Comparison of ENCODE assay signal across 9 mouse cellular contexts in the genomic region with DNA sequence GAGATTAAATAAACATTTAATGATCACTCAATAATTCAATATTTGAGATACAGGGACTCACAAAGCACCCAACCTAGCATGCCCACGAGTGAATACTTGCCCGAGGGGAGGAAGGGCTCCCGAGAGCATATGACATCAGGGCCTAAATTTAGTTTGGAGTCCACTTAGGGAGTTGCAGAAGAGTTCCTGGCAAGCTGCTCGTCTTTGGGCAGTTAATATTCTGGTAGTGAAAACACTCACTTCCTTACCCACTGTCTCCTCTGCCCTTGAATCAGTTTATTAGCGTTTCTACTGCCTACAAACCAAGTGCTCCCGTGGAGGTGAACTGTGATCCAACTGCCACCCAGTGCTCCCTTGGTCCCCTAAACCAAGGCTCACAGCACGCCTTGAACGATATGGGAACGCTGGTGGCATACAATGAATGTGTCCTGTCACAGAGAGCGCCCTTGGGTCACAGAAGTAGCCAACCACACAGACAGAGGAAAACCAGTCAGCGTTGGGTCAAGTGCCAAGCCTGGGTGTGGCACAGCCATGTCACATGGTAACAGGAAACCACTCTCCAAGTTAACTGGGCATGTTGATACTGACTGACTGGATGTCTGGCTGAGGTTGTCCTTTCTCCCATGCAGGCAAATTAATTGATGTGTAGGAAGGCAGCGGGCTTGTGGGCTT. TPM values are rescaled to one million over a fixed set of nuclear protein-coding genes. Genes with fewer than 3 reads are reported as not detected.
A peak's percentile ranks its signal among the peaks of the same experiment; 100 is the strongest.
DNase-seq lines count a peak whose midpoint lies in the region; ATAC-seq and TF ChIP-seq lines count a peak whose summit lies in the region.
"Had no signal": no experiment of that assay in that cellular context is flagged by ENCODE, and none has a peak within 500 bp of the region (broad histone marks: within the 10 kb centered on the region; RNA-seq: fewer than 3 reads in every experiment).

No protein-coding gene starts in this region.

- WGBS in hindbrain, postnatal 0 days = 74% methylated on average over 12 of the region's 12 CpGs
- 87% methylated on average over 12 of the region's 12 CpGs for WGBS in hindbrain, embryonic 10.5 days
- WGBS in heart, embryonic 13.5 days = 45% methylated on average over 12 of the region's 12 CpGs
- WGBS in thymus, adult 2 months = 50% methylated on average over 12 of the region's 12 CpGs

- no peak overlapping the region for H3K4me2 ChIP-seq in hindbrain, postnatal 0 days (ENCODE audit: low read depth, low read length)
- H3K4me2 ChIP-seq in heart, embryonic 13.5 days = peak overlapping the region; percentile 27; the same call in 1 of the 2 replicates
- H3K4me2 ChIP-seq: limb, embryonic 12.5 days had no signal

- 0 out of 2 replicates have a peak overlapping the region, but pooled peaks have one; percentile 3 for H3K27ac ChIP-seq in hindbrain, postnatal 0 days
- no peak overlapping the region; the same call in 1 of the 2 replicates for H3K27ac ChIP-seq in hindbrain, embryonic 10.5 days
- H3K27ac ChIP-seq in heart, embryonic 13.5 days (replicated peaks) = peak overlapping the region; percentile 90
- no peak overlapping the region for H3K27ac ChIP-seq in thymus, adult 2 months (ENCODE audit: control insufficient read depth, insufficient read depth, low read length)
- H3K27ac ChIP-seq: limb, embryonic 12.5 days had no signal

- no peak for TF ChIP-seq POLR2A in thymus, adult 2 months (IDR thresholded peaks at IDR 0.05; ENCODE audit: control insufficient read depth, extremely low read depth, insufficient read depth, low read length, poor library complexity)

- peak; percentile 30 for DNase-seq in hindbrain, postnatal 0 days (ENCODE audit: low spot score)
- no peak for DNase-seq in hindbrain, embryonic 10.5 days (ENCODE audit: low spot score)
- peak; percentile 78 for DNase-seq in adrenal gland, postnatal 10 days
- peak; percentile 92 for DNase-seq in lung, postnatal 10 days
- DNase-seq in thymus, adult 2 months = no peak
- no peak for DNase-seq in left cerebral cortex, postnatal 25 days (ENCODE audit: low spot score in 2 of 2)
- DNase-seq in right cerebral cortex, adult 18-20 months = no peak

- H3K4me3 ChIP-seq in hindbrain, postnatal 0 days (ENCODE audit: low read length) = no peak overlapping the region
- no peak overlapping the region for H3K4me3 ChIP-seq in hindbrain, embryonic 10.5 days
- H3K4me3 ChIP-seq in heart, embryonic 13.5 days = no peak overlapping the region
- no peak overlapping the region for H3K4me3 ChIP-seq in thymus, adult 2 months (ENCODE audit: control insufficient read depth, insufficient read depth, low read length)
- H3K4me3 ChIP-seq: limb, embryonic 12.5 days had no signal

- H3K27me3 ChIP-seq in hindbrain, postnatal 0 days (ENCODE audit: insufficient read depth, low read length) = no peaks in the 10 kb centered on the region
- H3K27me3 ChIP-seq in hindbrain, embryonic 10.5 days (ENCODE audit: insufficient read depth, poor library complexity, severe bottlenecking) = no peaks in the 10 kb centered on the region
- no peaks in the 10 kb centered on the region for H3K27me3 ChIP-seq in heart, embryonic 13.5 days (replicated peaks)
- no peaks in the 10 kb centered on the region for H3K27me3 ChIP-seq in thymus, adult 2 months (ENCODE audit: control insufficient read depth, insufficient read depth, low read length)
- H3K27me3 ChIP-seq: limb, embryonic 12.5 days had no signal

- TF ChIP-seq CTCF in hindbrain, postnatal 0 days (IDR thresholded peaks at IDR 0.05; ENCODE audit: low read depth) = no peak
- no peak for TF ChIP-seq CTCF in thymus, adult 2 months (IDR thresholded peaks at IDR 0.05; ENCODE audit: borderline replicate concordance, control insufficient read depth, extremely low read depth, insufficient read depth, low read length, poor library complexity)

- no peaks in the 10 kb centered on the region for H3K9me3 ChIP-seq in hindbrain, postnatal 0 days (ENCODE audit: low read length)
- no peaks in the 10 kb centered on the region for H3K9me3 ChIP-seq in hindbrain, embryonic 10.5 days
- no peaks in the 10 kb centered on the region for H3K9me3 ChIP-seq in heart, embryonic 13.5 days
- H3K9me3 ChIP-seq: limb, embryonic 12.5 days had no signal

- peak; percentile 38; the same call in 1 of the 2 replicates for ATAC-seq in hindbrain, postnatal 0 days
- ATAC-seq in heart, embryonic 13.5 days (ENCODE audit: extremely low read depth, insufficient number of reproducible peaks, low FRiP score, low TSS enrichment) = no peak

- no peaks in the 10 kb centered on the region; the same call in 1 of the 2 replicates for H3K36me3 ChIP-seq in hindbrain, postnatal 0 days (ENCODE audit: insufficient read depth, low read length)
- no peaks in the 10 kb centered on the region for H3K36me3 ChIP-seq in hindbrain, embryonic 10.5 days
- H3K36me3 ChIP-seq in heart, embryonic 13.5 days = peaks cover 5% of the 10 kb centered on the region
- no peaks in the 10 kb centered on the region for H3K36me3 ChIP-seq in thymus, adult 2 months (ENCODE audit: control insufficient read depth, insufficient read depth, low read length)

- peaks cover 3% of the 10 kb centered on the region; the same call in 1 of the 2 replicates for H3K4me1 ChIP-seq in hindbrain, postnatal 0 days (ENCODE audit: insufficient read depth, low read length)
- H3K4me1 ChIP-seq in hindbrain, embryonic 10.5 days (replicated peaks) = peaks cover 26% of the 10 kb centered on the region
- H3K4me1 ChIP-seq in heart, embryonic 13.5 days = peaks cover 51% of the 10 kb centered on the region
- peaks cover 14% of the 10 kb centered on the region for H3K4me1 ChIP-seq in thymus, adult 2 months (replicated peaks; ENCODE audit: control insufficient read depth, insufficient read depth, low read length)

- intact Hi-C loops in left cerebral cortex, postnatal 25 days (cut with DNase I) = no loop called here

- no peak overlapping the region for H3K9ac ChIP-seq in hindbrain, postnatal 0 days (replicated peaks; ENCODE audit: low read length)
- H3K9ac ChIP-seq in heart, embryonic 13.5 days = peak overlapping the region; percentile 61; the same call in 1 of the 2 replicates
- H3K9ac ChIP-seq: limb, embryonic 12.5 days had no signal

RNA-seq across cellular contexts. Expression of gene S100b, which starts 4.2 kb away (rescaled TPM):
- total RNA-seq in hindbrain, postnatal 0 days (2014; rRNA removed) = 13.0 and 22.3 TPM in 2 replicates
- 25.2 and 26.7 TPM in 2 replicates for polyA plus RNA-seq in hindbrain, postnatal 0 days (2015; fragmentation: Nextera tagmentation; extraction: Ambion mirVana)
- not detected in 2 replicates for polyA plus RNA-seq in hindbrain, embryonic 10.5 days (2016; fragmentation: Nextera tagmentation; extraction: Ambion mirVana)
- total RNA-seq in adrenal gland, postnatal 10 days (2021) = 10 to 100 TPM; 60.2 to 68.3 TPM
- 0.16 and 0.42 TPM in 2 replicates for polyA plus RNA-seq in heart, embryonic 13.5 days (2015; fragmentation: Nextera tagmentation; extraction: Ambion mirVana)
- polyA plus RNA-seq in thymus, adult 2 months (2012; rRNA removed) = 0.66 and 1.2 TPM in 2 replicates
- 100 to 1,000 TPM; 135 to 140 TPM for total RNA-seq in left cerebral cortex, postnatal 25 days (2021)

RNA-seq across cellular contexts. Expression of gene Prmt2, which starts 20.2 kb away (rescaled TPM):
- 148 and 174 TPM in 2 replicates for total RNA-seq in hindbrain, postnatal 0 days (2014; rRNA removed)
- polyA plus RNA-seq in hindbrain, postnatal 0 days (2015; fragmentation: Nextera tagmentation; extraction: Ambion mirVana) = 245 and 250 TPM in 2 replicates
- 80.1 and 97.5 TPM in 2 replicates for polyA plus RNA-seq in hindbrain, embryonic 10.5 days (2016; fragmentation: Nextera tagmentation; extraction: Ambion mirVana)
- total RNA-seq in adrenal gland, postnatal 10 days (2021) = 10 to 100 TPM; 17.5 to 18.5 TPM
- polyA plus RNA-seq in heart, embryonic 13.5 days (2015; fragmentation: Nextera tagmentation; extraction: Ambion mirVana) = 50.9 and 57.4 TPM in 2 replicates
- polyA plus RNA-seq in thymus, adult 2 months (2012; rRNA removed) = 18.6 and 25.0 TPM in 2 replicates
- total RNA-seq in left cerebral cortex, postnatal 25 days (2021) = 10 to 100 TPM; 54.8 to 61.6 TPM

Comparison
In these comparisons a context has a peak if more than half of its experiments do, and no peak if none do; other contexts are left out.
1. DNase-seq: peak in hindbrain, postnatal 0 days (single experiment), adrenal gland, postnatal 10 days (single experiment) and lung, postnatal 10 days (single experiment); none in hindbrain, embryonic 10.5 days (single experiment), thymus, adult 2 months (single experiment), left cerebral cortex, postnatal 25 days (0 of 2) and right cerebral cortex, adult 18-20 months (single experiment).
2. H3K27ac ChIP-seq: peak in hindbrain, postnatal 0 days (single experiment) and heart, embryonic 13.5 days (single experiment); none in hindbrain, embryonic 10.5 days (single experiment) and thymus, adult 2 months (single experiment).
3. RNA of gene S100b, which starts 4.2 kb away (polyA plus RNA-seq): 25.2 to 26.7 TPM in hindbrain, postnatal 0 days; 0.66 to 1.2 TPM in thymus, adult 2 months, 0.16 to 0.42 TPM in heart, embryonic 13.5 days and not detected in hindbrain, embryonic 10.5 days; every median in the first group is over 10 times any median in the second.